Mouse (Mus musculus) myocyte (in vitro differentiated cells): ENCODE measurements around the gene Acp5.

ENCODE experiments used
- CEBPB ChIP-seq: IDR thresholded peaks from 2 replicates; pipeline ENCODE4 v1.6.1; 2011; ENCODE audit warnings: mild to moderate bottlenecking, moderate library complexity; ENCODE audit not compliant: poor library complexity, insufficient read depth, severe bottlenecking
- E2F4 ChIP-seq: IDR thresholded peaks from one replicate; pipeline ENCODE4 v1.6.1; 2011; ENCODE audit warnings: mild to moderate bottlenecking, control low read depth, moderate library complexity; ENCODE audit not compliant: insufficient read depth
- MAX ChIP-seq: IDR thresholded peaks from one replicate; pipeline ENCODE4 v1.6.1; 2011; ENCODE audit warnings: low read depth, mild to moderate bottlenecking, control low read depth
- MYOD1 ChIP-seq, 3 experiments: IDR thresholded peaks; one replicate each; pipeline ENCODE4 v1.6.1; 2011; ENCODE audit warnings: control low read depth in 2 of 3, low read depth in 2 of 3, mild to moderate bottlenecking in 2 of 3, moderate library complexity in 1 of 3; ENCODE audit not compliant: insufficient read length in 2 of 3, control insufficient read depth in 1 of 3
- MYOG ChIP-seq, 3 experiments: IDR thresholded peaks; one replicate each; pipeline ENCODE4 v1.6.1; 2011; ENCODE audit warnings: control low read depth in 2 of 3, low read depth in 2 of 3, mild to moderate bottlenecking in 2 of 3; ENCODE audit not compliant: insufficient read length in 2 of 3, control insufficient read depth in 1 of 3, insufficient read depth in 1 of 3
- POLR2A ChIP-seq: IDR thresholded peaks from one replicate; pipeline ENCODE4 v1.6.1; 2011; ENCODE audit warnings: low read depth, mild to moderate bottlenecking, control low read depth, moderate library complexity; ENCODE audit not compliant: insufficient read length
- POLR2AphosphoS2 ChIP-seq: IDR thresholded peaks from one replicate; pipeline ENCODE4 v1.6.1; 2011; ENCODE audit warnings: low read depth, control low read depth; ENCODE audit not compliant: insufficient read length
- REST ChIP-seq: IDR thresholded peaks from one replicate; pipeline ENCODE4 v1.6.1; 2011; ENCODE audit warnings: mild to moderate bottlenecking, control low read depth, moderate library complexity; ENCODE audit not compliant: insufficient read depth, insufficient read length
- SRF ChIP-seq: IDR thresholded peaks from one replicate; pipeline ENCODE4 v1.6.1; 2011; ENCODE audit warnings: low read depth; ENCODE audit not compliant: control insufficient read depth, insufficient read length
- TCF12 ChIP-seq: IDR thresholded peaks from one replicate; pipeline ENCODE4 v1.6.1; 2011; ENCODE audit warnings: mild to moderate bottlenecking, control low read depth; ENCODE audit not compliant: poor library complexity, insufficient read depth, severe bottlenecking
- USF1 ChIP-seq: IDR thresholded peaks from one replicate; pipeline ENCODE4 v1.6.1; 2011; ENCODE audit warnings: low read depth, mild to moderate bottlenecking, control low read depth, moderate library complexity

- TF ChIP-seq MAX (no peak), POLR2AphosphoS2 (no peak), MYOG (IDR thresholded peaks at IDR 0.05; ENCODE audit: control insufficient read depth in 1 of 3, insufficient read depth in 1 of 3, insufficient read length in 2 of 3, low read depth in 2 of 3) (no peak), POLR2A (no peak), E2F4 (no peak), REST (no peak), CEBPB (no peak), USF1 (no peak), SRF (no peak), MYOD1 (IDR thresholded peaks at IDR 0.05; ENCODE audit: control insufficient read depth in 1 of 3, insufficient read length in 2 of 3, low read depth in 2 of 3) (no peak), TCF12 (no peak)
These were observed 19.9 kb downstream of the Acp5 start for GRCm38 (mm10) chr9:22115635-22116034.
